ENCODE assay signal across 27 mouse cellular contexts in genomic region chr7:43880912-43881311, GRCm38 (mm10). TPM values are rescaled to one million over a fixed set of nuclear protein-coding genes. Genes with fewer than 3 reads are reported as not detected.
"Had no signal": no experiment of that assay in that cellular context is flagged by ENCODE, and none has a peak within 500 bp of the region (broad histone marks: within the 10 kb centered on the region; RNA-seq: fewer than 3 reads in every experiment).

TSS of gene Klk4 (plus strand) at chr7:43881160.

- ATAC-seq: liver, postnatal 0 days; lung, postnatal 0 days had no signal

- H3K36me3 ChIP-seq: limb, embryonic 15.5 days; midbrain, embryonic 10.5 days; neural tube, embryonic 12.5 days; neural tube, embryonic 15.5 days had no signal

- H3K9me3 ChIP-seq: limb, embryonic 15.5 days; midbrain, embryonic 10.5 days; neural tube, embryonic 12.5 days; neural tube, embryonic 15.5 days had no signal

- DNase-seq: kidney, adult 8-10 months; kidney, postnatal 14 days; kidney, postnatal 4 days; liver, postnatal 0 days; lung, embryonic 14.5 days; midbrain, embryonic 14.5 days; right cerebral cortex, adult 18-20 months; right cerebral cortex, postnatal 25 days; thymus, adult 18-20 months; thymus, postnatal 36 days had no signal

- H3K9ac ChIP-seq: limb, embryonic 15.5 days; liver, embryonic 14.5 days; liver, postnatal 0 days; lung, embryonic 14.5 days; neural tube, embryonic 12.5 days; neural tube, embryonic 15.5 days had no signal

- H3K4me2 ChIP-seq: limb, embryonic 15.5 days; liver, embryonic 11.5 days; lung, embryonic 14.5 days; neural tube, embryonic 12.5 days; neural tube, embryonic 15.5 days had no signal

- H3K4me3 ChIP-seq: limb, embryonic 15.5 days; midbrain, embryonic 10.5 days; neural tube, embryonic 12.5 days; neural tube, embryonic 15.5 days had no signal

- H3K27me3 ChIP-seq: neural tube, embryonic 12.5 days had no signal

- H3K4me1 ChIP-seq: neural tube, embryonic 12.5 days; neural tube, embryonic 15.5 days had no signal

- H3K27ac ChIP-seq: limb, embryonic 15.5 days; liver, embryonic 14.5 days; macrophage; midbrain, embryonic 10.5 days; neural tube, embryonic 12.5 days; neural tube, embryonic 15.5 days had no signal

RNA-seq across cellular contexts. Expression of gene Klk4, which starts in this region (rescaled TPM):
- total RNA-seq: layer of hippocampus, adult 18-20 months; layer of hippocampus, postnatal 14 days; left cerebral cortex, adult 18-20 months; left cerebral cortex, postnatal 25 days; megakaryocyte, adult 5-6 weeks had no signal
- polyA plus RNA-seq: kidney, embryonic 16.5 days; limb, embryonic 15.5 days; liver, embryonic 14.5 days; liver, postnatal 0 days; lung, embryonic 14.5 days; lung, postnatal 0 days; macrophage; midbrain, embryonic 10.5 days; midbrain, embryonic 14.5 days; neural tube, embryonic 15.5 days; spleen, adult 2 months; testis, adult 2 months; urinary bladder, adult 2 months had no signal
